Mouse (Mus musculus) lung, postnatal 0 days (tissue): ENCODE data around the gene Mcm2.

ENCODE experiments used
- CTCF ChIP-seq: IDR thresholded peaks from 2 replicates; pipeline ENCODE4 v1.5.1; 2016; ENCODE audit warnings: antibody characterized with exemption, mild to moderate bottlenecking
- EP300 ChIP-seq: IDR thresholded peaks from 2 replicates; pipeline ENCODE4 v1.6.1; 2016; ENCODE audit warnings: antibody characterized with exemption, mild to moderate bottlenecking, control low read depth

DNA sequence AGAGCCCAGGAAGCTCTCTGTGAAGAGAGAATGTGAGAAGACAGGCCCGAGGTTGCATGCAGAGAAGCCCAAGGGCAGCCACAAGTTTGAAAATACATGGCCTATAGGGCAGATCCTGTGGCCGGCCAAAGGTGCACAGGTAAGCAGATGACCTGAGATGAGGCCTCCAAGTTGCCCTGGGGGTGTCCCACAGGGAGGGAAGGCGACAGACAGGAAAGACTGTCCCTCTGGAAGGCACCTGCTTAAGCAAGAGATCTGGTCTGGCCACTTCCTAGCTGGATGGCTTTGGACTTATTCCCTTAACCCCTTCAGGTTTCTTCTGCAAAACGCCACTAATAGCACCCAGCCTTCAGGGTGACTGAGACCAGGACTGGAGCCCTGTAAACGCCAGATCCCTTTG lies 2.9 kb upstream of the Mcm2 start:
- no peak for TF ChIP-seq CTCF
- TF ChIP-seq EP300, result no peak
